In genomic region chr10:24835702-24836342, GRCm38 (mm10) we compare ENCODE assay signal across 8 mouse cellular contexts. TPM values are rescaled to one million over a fixed set of nuclear protein-coding genes. Genes with fewer than 3 reads are reported as not detected.
DNase-seq lines count a peak whose midpoint lies in the region; ATAC-seq and TF ChIP-seq lines count a peak whose summit lies in the region.

No protein-coding gene starts in this region.

- peak; percentile 77 for ATAC-seq in hindbrain, embryonic 11.5 days (ENCODE audit: low FRiP score)
- ATAC-seq in limb, embryonic 15.5 days (ENCODE audit: insufficient number of reproducible peaks, low FRiP score, low TSS enrichment, low read depth): no peak
- peak; percentile 60; the same call in 1 of the 2 replicates for ATAC-seq in stomach, embryonic 16.5 days (ENCODE audit: insufficient read depth, low FRiP score)

- H3K4me2 ChIP-seq in hindbrain, embryonic 11.5 days (replicated peaks; ENCODE audit: low read depth, low read length): peak overlapping the region; percentile 19
- H3K4me2 ChIP-seq in limb, embryonic 15.5 days: peak overlapping the region; percentile 36
- H3K4me2 ChIP-seq in stomach, embryonic 16.5 days (ENCODE audit: low read depth, low read length): peak overlapping the region; percentile 48

- no peaks in the 10 kb centered on the region for H3K27me3 ChIP-seq in E14TG2a.4 (ENCODE audit: insufficient read depth, low read length)
- H3K27me3 ChIP-seq in hindbrain, embryonic 11.5 days (ENCODE audit: control insufficient read depth, insufficient read depth, low read length): no peaks in the 10 kb centered on the region
- no peaks in the 10 kb centered on the region for H3K27me3 ChIP-seq in limb, embryonic 15.5 days
- H3K27me3 ChIP-seq in stomach, embryonic 16.5 days (ENCODE audit: control insufficient read depth, insufficient read depth, low read length): no peaks in the 10 kb centered on the region

- peak overlapping the region; percentile 76 for H3K4me3 ChIP-seq in E14TG2a.4 (replicated peaks; ENCODE audit: low read length)
- 0 out of 2 replicates have a peak overlapping the region, but pooled peaks have one; percentile 9 for H3K4me3 ChIP-seq in hindbrain, embryonic 11.5 days (ENCODE audit: low read depth, low read length)
- peak overlapping the region; percentile 21 for H3K4me3 ChIP-seq in limb, embryonic 15.5 days
- peak overlapping the region; percentile 19 for H3K4me3 ChIP-seq in stomach, embryonic 16.5 days (replicated peaks; ENCODE audit: low read length)

- H3K9me3 ChIP-seq in E14TG2a.4 (ENCODE audit: low read length): peaks cover 37% of the 10 kb centered on the region
- no peaks in the 10 kb centered on the region for H3K9me3 ChIP-seq in hindbrain, embryonic 11.5 days (ENCODE audit: control insufficient read depth, low read length)
- no peaks in the 10 kb centered on the region for H3K9me3 ChIP-seq in limb, embryonic 15.5 days
- no peaks in the 10 kb centered on the region for H3K9me3 ChIP-seq in stomach, embryonic 16.5 days (replicated peaks; ENCODE audit: control insufficient read depth, low read length)

- 25% methylated on average over 12 of the region's 12 CpGs for WGBS in hindbrain, embryonic 11.5 days
- WGBS in limb, embryonic 15.5 days: 6% methylated on average over 12 of the region's 12 CpGs
- WGBS in stomach, embryonic 16.5 days: 19% methylated on average over 12 of the region's 12 CpGs

- H3K4me1 ChIP-seq in E14TG2a.4 (replicated peaks; ENCODE audit: low read depth, low read length): peaks cover 38% of the 10 kb centered on the region
- peaks cover 4% of the 10 kb centered on the region for H3K4me1 ChIP-seq in hindbrain, embryonic 11.5 days (replicated peaks; ENCODE audit: control insufficient read depth, insufficient read depth, low read length)
- peaks cover 12% of the 10 kb centered on the region for H3K4me1 ChIP-seq in limb, embryonic 15.5 days
- H3K4me1 ChIP-seq in stomach, embryonic 16.5 days (ENCODE audit: control insufficient read depth, insufficient read depth, low read length): peaks cover 17% of the 10 kb centered on the region; the same call in 1 of the 2 replicates

- TF ChIP-seq CTCF in E14TG2a.4 (conservative IDR thresholded peaks at IDR 0.05; ENCODE audit: low read length): no peak

- peaks cover 29% of the 10 kb centered on the region for H3K36me3 ChIP-seq in E14TG2a.4 (ENCODE audit: insufficient read depth, low read length)
- no peaks in the 10 kb centered on the region for H3K36me3 ChIP-seq in hindbrain, embryonic 11.5 days (ENCODE audit: control insufficient read depth, insufficient read depth, low read length)
- H3K36me3 ChIP-seq in limb, embryonic 15.5 days: no peaks in the 10 kb centered on the region
- H3K36me3 ChIP-seq in stomach, embryonic 16.5 days (ENCODE audit: control insufficient read depth, insufficient read depth, low read length): no peaks in the 10 kb centered on the region

- 0 out of 2 replicates have a peak overlapping the region, but pooled peaks have one; percentile 7 for H3K27ac ChIP-seq in hindbrain, embryonic 11.5 days (ENCODE audit: low read depth, low read length)
- peak overlapping the region; percentile 38; the same call in 1 of the 2 replicates for H3K27ac ChIP-seq in limb, embryonic 15.5 days
- H3K27ac ChIP-seq in stomach, embryonic 16.5 days (ENCODE audit: low read length): peak overlapping the region; percentile 56; the same call in 1 of the 2 replicates

- H3K9ac ChIP-seq in hindbrain, embryonic 11.5 days (ENCODE audit: low read depth, low read length): peak overlapping the region; percentile 29; the same call in 1 of the 2 replicates
- no peak overlapping the region for H3K9ac ChIP-seq in limb, embryonic 15.5 days
- H3K9ac ChIP-seq in stomach, embryonic 16.5 days (ENCODE audit: low read length): peak overlapping the region; percentile 49

- DNase-seq in embryo, embryonic 9.5 days (ENCODE audit: extremely low spot score): peak; percentile 60
- DNase-seq in hindbrain, embryonic 11.5 days (ENCODE audit: low spot score): peak; percentile 57
- no peak for DNase-seq in layer of hippocampus, postnatal 36 days
- DNase-seq in thymus, adult 18-20 months: no peak
- no peak for DNase-seq in thymus, postnatal 36 days

RNA-seq across cellular contexts. Expression of gene Enpp3, which starts 6.8 kb away (rescaled TPM):
- 4.9 and 5.7 TPM in 2 replicates for polyA plus RNA-seq in hindbrain, embryonic 11.5 days (2014; fragmentation: Nextera tagmentation; extraction: Ambion mirVana)
- polyA plus RNA-seq in limb, embryonic 15.5 days (2015; fragmentation: Nextera tagmentation; extraction: Ambion mirVana): 7.0 and 7.9 TPM in 2 replicates
- polyA plus RNA-seq in stomach, embryonic 16.5 days (2015; fragmentation: Nextera tagmentation; extraction: Ambion mirVana): 10.5 and 13.6 TPM in 2 replicates
- total RNA-seq in layer of hippocampus, postnatal 36 days (2021): under 1 TPM; 0.35 to 0.67 TPM

RNA-seq across cellular contexts. Expression of gene Med23, which starts 34.0 kb away (rescaled TPM):
- 29.1 and 32.2 TPM in 2 replicates for polyA plus RNA-seq in hindbrain, embryonic 11.5 days (2014; fragmentation: Nextera tagmentation; extraction: Ambion mirVana)
- polyA plus RNA-seq in limb, embryonic 15.5 days (2015; fragmentation: Nextera tagmentation; extraction: Ambion mirVana): 18.1 and 21.1 TPM in 2 replicates
- 17.4 and 17.8 TPM in 2 replicates for polyA plus RNA-seq in stomach, embryonic 16.5 days (2015; fragmentation: Nextera tagmentation; extraction: Ambion mirVana)
- total RNA-seq in layer of hippocampus, postnatal 36 days (2021): 10 to 100 TPM; 25.5 to 37.0 TPM

Comparison
In these comparisons a context has a peak if more than half of its experiments do, and no peak if none do; other contexts are left out.
1. H3K4me3 ChIP-seq: peak in every context shown above with its lines; median percentile 76 in E14TG2a.4; 21 in limb, embryonic 15.5 days; 19 in stomach, embryonic 16.5 days; 9 in hindbrain, embryonic 11.5 days.
2. DNase-seq: peak in embryo, embryonic 9.5 days (single experiment) and hindbrain, embryonic 11.5 days (single experiment); none in layer of hippocampus, postnatal 36 days (0 of 2), thymus, adult 18-20 months (0 of 2) and thymus, postnatal 36 days (0 of 2).
3. Peak in every context shown above with its lines, with median percentiles within 50 percentile points of each other: H3K27ac ChIP-seq and H3K4me2 ChIP-seq.